Mouse (Mus musculus) midbrain, embryonic 16.5 days (tissue): Measurements from ENCODE around the gene Tmem259. TPM values are rescaled to one million over a fixed set of nuclear protein-coding genes. Genes with fewer than 3 reads are reported as not detected.

Experiments
- ATAC-seq: fragments of 200-750 bp; cut with Nextera tagmentation; 2 replicates; pipeline ENCODE4 v1.8.0; 2017; ENCODE audit warnings: moderate TSS enrichment
- H3K27ac ChIP-seq: fragments of 300-500 bp; sonication (generic); 2 replicates; pipeline ENCODE4 v1.5.1; 2014; ENCODE audit warnings: mild to moderate bottlenecking, low read length, mixed read lengths
- H3K27me3 ChIP-seq: fragments of 300-500 bp; sonication (generic); 2 replicates; pipeline ENCODE4 v1.6.1; 2014; ENCODE audit warnings: low read depth, low read length, mixed read lengths; ENCODE audit not compliant: control insufficient read depth, insufficient read depth
- H3K36me3 ChIP-seq: fragments of 300-500 bp; sonication (generic); 2 replicates; pipeline ENCODE4 v1.6.1; 2014; ENCODE audit warnings: mild to moderate bottlenecking, low read length, moderate library complexity, mixed read lengths; ENCODE audit not compliant: control insufficient read depth, insufficient read depth
- H3K4me1 ChIP-seq: fragments of 300-500 bp; sonication (generic); 2 replicates; pipeline ENCODE4 v1.6.1; 2014; ENCODE audit warnings: mild to moderate bottlenecking, low read length, mixed read lengths; ENCODE audit not compliant: control insufficient read depth, insufficient read depth
- H3K4me2 ChIP-seq: fragments of 300-500 bp; sonication (generic); 2 replicates; pipeline ENCODE4 v1.6.1; 2014; ENCODE audit warnings: mild to moderate bottlenecking, low read length, mixed read lengths
- H3K4me3 ChIP-seq: fragments of 300-500 bp; sonication (generic); 2 replicates; pipeline ENCODE4 v1.5.1; 2014; ENCODE audit warnings: low read depth, mild to moderate bottlenecking, low read length, moderate library complexity, mixed read lengths
- H3K9ac ChIP-seq: fragments of 300-500 bp; sonication (generic); 2 replicates; pipeline ENCODE4 v1.6.1; 2014; ENCODE audit warnings: low read depth, low read length, mixed read lengths
- H3K9me3 ChIP-seq: fragments of 300-500 bp; sonication (generic); replicated peaks from 2 replicates; pipeline ENCODE4 v1.6.1; 2014; ENCODE audit warnings: mild to moderate bottlenecking, low read length, mixed read lengths; ENCODE audit not compliant: control insufficient read depth, poor library complexity, severe bottlenecking
- WGBS: fragments of 180-500 bp; shearing (Covaris S2); extraction: QIAGEN DNeasy Blood & Tissue Kit; methylation state at CpG from one replicate; pipeline ENCODE4 v1.1.7; 2014; 5-methylcytosine and 5-hydroxymethylcytosine counted together
- polyA plus RNA-seq: library from polyadenylated mRNA; unstranded; fragments of >200 nt; fragmentation: Nextera tagmentation; extraction: Ambion mirVana; gene quantifications from 2 replicates; pipeline ENCODE4 v1.2.1, GENCODE M21; 2015

The Tmem259 gene
- polyA plus RNA-seq, 1 experiment from 2014 or later = 16.2 TPM

GRCm38 (mm10) chr10:80004233-80004705, 20.1 kb upstream of the Tmem259 start:
- WGBS = 86% methylated on average over 8 of the region's 8 CpGs
- H3K4me3 ChIP-seq = no peak overlapping the region
- no peaks in the 10 kb centered on the region for H3K9me3 ChIP-seq
- no peak for ATAC-seq
- H3K27me3 ChIP-seq = peaks cover 12% of the 10 kb centered on the region
- no peaks in the 10 kb centered on the region for H3K36me3 ChIP-seq
- no peak overlapping the region for H3K9ac ChIP-seq
- H3K4me1 ChIP-seq = no peaks in the 10 kb centered on the region
- no peak overlapping the region for H3K4me2 ChIP-seq
- H3K27ac ChIP-seq = no peak overlapping the region

DNA sequence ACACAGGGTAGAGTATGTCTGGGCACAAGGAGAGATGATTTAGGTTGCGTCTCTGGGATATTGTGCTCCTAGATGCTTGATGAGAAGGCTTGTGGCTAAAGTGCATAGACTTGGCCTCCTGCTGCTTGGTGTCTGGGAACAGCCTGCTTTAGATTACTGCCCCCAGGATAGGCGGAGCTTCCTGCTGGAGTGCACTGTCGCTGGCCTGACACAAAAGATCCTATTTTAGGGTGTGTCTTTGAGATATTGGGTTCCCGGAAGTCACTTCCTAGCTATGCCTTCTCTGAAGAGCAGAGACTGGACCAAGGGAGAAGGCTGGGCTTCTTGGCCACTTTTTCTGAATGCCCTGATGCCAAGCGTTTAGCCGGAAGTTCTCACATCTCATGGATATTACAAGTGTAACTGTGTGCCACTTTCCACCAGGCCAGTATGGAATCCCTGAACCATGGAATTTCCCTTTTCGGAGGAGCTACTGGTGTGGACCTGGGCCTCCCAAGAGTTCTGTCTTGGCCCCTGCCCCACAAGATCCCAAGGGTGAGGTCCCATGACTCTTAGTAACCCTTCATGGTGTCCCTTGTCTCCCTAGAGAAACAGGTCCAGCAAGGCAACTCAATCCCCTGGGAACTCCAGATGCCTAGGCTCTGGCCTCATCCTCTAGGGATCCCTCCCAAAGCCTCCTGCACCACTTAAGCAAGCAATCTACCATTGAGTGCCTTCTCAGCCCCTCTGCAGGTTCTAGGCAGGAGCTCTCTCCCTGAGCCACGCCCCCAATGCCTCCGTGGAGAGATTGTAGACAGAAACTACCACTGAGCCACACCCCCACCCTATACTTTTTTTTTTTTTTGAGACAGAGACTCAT, 19.5 kb upstream of the Tmem259 start:
- H3K4me1 ChIP-seq = no peaks in the 10 kb centered on the region
- H3K27ac ChIP-seq = no peak overlapping the region
- ATAC-seq = no peak
- no peak overlapping the region for H3K4me2 ChIP-seq
- H3K36me3 ChIP-seq = no peaks in the 10 kb centered on the region
- 71% methylated on average over 9 of the region's 9 CpGs for WGBS
- no peak overlapping the region for H3K9ac ChIP-seq
- no peak overlapping the region for H3K4me3 ChIP-seq
- peaks cover 12% of the 10 kb centered on the region for H3K27me3 ChIP-seq
- H3K9me3 ChIP-seq = no peaks in the 10 kb centered on the region

- Histone ChIP-seq H3K4me3 (no peak overlapping the region), H3K9me3 (no peaks in the 10 kb centered on the region), H3K4me1 (0 out of 2 replicates have a peak, but pooled peaks cover 3% of the 10 kb centered on the region), H3K27me3 (peaks cover 12% of the 10 kb centered on the region), H3K27ac (no peak overlapping the region), H3K4me2 (no peak overlapping the region), H3K9ac (no peak overlapping the region), H3K36me3 (no peaks in the 10 kb centered on the region)
- ATAC-seq = no peak
- WGBS = 18% methylated on average over 21 of the region's 21 CpGs
These were observed 18.7 kb upstream of the Tmem259 start for GRCm38 (mm10) chr10:80002829-80003228.

DNA sequence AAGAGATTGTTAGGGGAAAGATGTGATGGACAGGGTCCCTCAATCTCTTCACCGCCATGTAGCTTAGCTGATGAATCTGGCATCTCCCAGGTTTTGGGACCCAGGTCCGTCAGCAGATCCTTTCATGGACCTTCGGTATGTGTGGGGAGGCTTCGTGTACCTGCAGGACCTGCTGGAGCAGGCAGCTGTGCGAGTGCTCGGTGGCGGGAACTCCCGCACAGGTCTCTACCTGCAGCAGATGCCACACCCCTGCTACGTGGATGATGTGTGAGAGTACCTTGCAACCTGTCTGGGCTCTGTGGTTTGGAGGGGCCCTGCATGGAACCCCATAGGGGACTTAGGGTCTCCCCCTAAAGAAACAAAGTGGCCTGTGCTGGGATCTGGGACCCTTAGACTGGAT, 17.8 kb upstream of the Tmem259 start:
- H3K27me3 ChIP-seq = peaks cover 12% of the 10 kb centered on the region
- no peak for ATAC-seq
- H3K4me1 ChIP-seq = peaks cover 6% of the 10 kb centered on the region
- H3K9ac ChIP-seq = no peak overlapping the region
- H3K27ac ChIP-seq = no peak overlapping the region
- H3K36me3 ChIP-seq = no peaks in the 10 kb centered on the region
- H3K4me3 ChIP-seq = no peak overlapping the region
- H3K9me3 ChIP-seq = no peaks in the 10 kb centered on the region
- 80% methylated on average over 9 of the region's 9 CpGs for WGBS
- no peak overlapping the region for H3K4me2 ChIP-seq

GRCm38 (mm10) chr10:79997819-79998218, 13.7 kb upstream of the Tmem259 start:
- no peak overlapping the region for H3K27ac ChIP-seq
- peak overlapping the region; percentile 65 for H3K4me2 ChIP-seq
- WGBS = 6% methylated on average over 15 of the region's 15 CpGs
- H3K36me3 ChIP-seq = no peaks in the 10 kb centered on the region
- peaks cover 6% of the 10 kb centered on the region for H3K4me1 ChIP-seq
- peak overlapping the region; percentile 33 for H3K9ac ChIP-seq
- H3K4me3 ChIP-seq = peak overlapping the region; percentile 45
- peak; percentile 8; the same call in 1 of the 2 replicates for ATAC-seq
- peaks cover 8% of the 10 kb centered on the region; the same call in 1 of the 2 replicates for H3K27me3 ChIP-seq
- H3K9me3 ChIP-seq = no peaks in the 10 kb centered on the region

DNA sequence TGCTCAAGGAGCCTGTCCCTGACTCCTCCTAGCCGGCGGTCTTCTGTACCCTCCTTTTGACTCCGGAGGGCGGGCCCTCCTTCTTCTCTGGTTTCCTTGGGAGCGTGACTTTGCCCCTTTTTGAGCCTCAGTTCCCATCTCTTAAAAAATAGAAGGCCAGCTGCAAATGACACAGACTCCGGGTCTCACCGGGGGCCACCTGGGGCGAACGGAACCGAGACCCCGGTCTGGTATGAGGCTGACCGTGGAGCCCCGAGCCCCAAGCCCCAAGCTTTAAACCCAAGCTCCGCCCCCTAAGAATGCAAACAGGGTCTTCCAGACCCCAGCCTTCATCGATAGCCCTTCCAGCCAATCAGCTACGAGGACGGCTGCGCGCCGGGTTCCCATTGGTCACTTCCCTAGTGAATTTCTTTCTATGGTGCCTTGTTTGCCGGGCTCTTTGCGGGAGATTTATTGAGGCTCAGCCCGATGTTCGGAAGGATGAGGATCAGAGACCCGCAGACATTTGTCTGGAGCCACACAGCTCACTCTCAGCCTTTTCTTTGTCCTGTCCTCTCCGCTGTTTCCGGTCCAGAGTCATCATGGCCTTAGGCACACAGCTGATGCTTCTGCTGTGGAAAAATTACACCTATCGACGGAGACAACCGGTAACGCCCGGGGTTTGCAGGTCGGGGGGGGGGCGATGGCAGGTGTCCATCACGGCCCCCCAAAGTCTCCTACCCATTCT, 13.1 kb upstream of the Tmem259 start:
- under 1% methylated on average over 35 of the region's 35 CpGs for WGBS
- H3K4me3 ChIP-seq = peak overlapping the region; percentile 45
- peak overlapping the region; percentile 65 for H3K4me2 ChIP-seq
- H3K27me3 ChIP-seq = peaks cover 8% of the 10 kb centered on the region; the same call in 1 of the 2 replicates
- peak; percentile 67 for ATAC-seq
- H3K9ac ChIP-seq = peak overlapping the region; percentile 33
- no peaks in the 10 kb centered on the region for H3K36me3 ChIP-seq
- peaks cover 6% of the 10 kb centered on the region for H3K4me1 ChIP-seq
- no peaks in the 10 kb centered on the region for H3K9me3 ChIP-seq
- H3K27ac ChIP-seq = peak overlapping the region; percentile 12; the same call in 1 of the 2 replicates

GRCm38 (mm10) chr10:79996272-79997033, 12.3 kb upstream of the Tmem259 start, which contains the start of gene Abca7:
Gene Abca7, plus strand, starts transcription at chr10:79996494.
- no peaks in the 10 kb centered on the region for H3K36me3 ChIP-seq
- peak within 1 kb of the TSS; percentile 65 for H3K4me2 ChIP-seq
- H3K27ac ChIP-seq = peak within 1 kb of the TSS; percentile 31
- H3K9me3 ChIP-seq = 0 out of 2 replicates have a peak, but pooled peaks cover 2% of the 10 kb centered on the region
- peaks cover 2% of the 10 kb centered on the region; the same call in 1 of the 2 replicates for H3K27me3 ChIP-seq
- H3K4me3 ChIP-seq = peak within 1 kb of the TSS; percentile 45
- ATAC-seq = peak; percentile 91
- H3K4me1 ChIP-seq = peaks cover 6% of the 10 kb centered on the region
- peak within 1 kb of the TSS; percentile 53 for H3K9ac ChIP-seq
- WGBS = under 1% methylated on average over 34 of the region's 34 CpGs

DNA sequence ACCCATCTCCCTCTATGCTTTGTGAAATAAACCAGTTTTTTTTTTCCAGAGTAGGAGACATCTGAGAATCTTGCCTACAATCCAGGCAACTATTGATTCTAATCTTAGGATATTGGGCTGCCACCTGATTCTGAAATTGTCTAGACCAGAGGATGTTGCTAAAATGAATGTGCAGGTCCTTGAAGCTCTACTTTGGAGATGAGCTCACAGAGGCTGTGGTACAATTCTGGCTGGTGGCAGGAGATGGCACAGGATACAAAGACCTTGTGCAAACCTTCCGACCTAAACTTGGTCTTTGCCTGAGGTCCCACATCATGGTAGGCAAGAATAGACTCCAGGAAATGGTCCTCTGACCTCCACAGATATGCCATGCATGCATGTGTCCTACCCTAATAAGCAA, 11.5 kb upstream of the Tmem259 start:
- Histone ChIP-seq H3K36me3 (no peaks in the 10 kb centered on the region), H3K9me3 (0 out of 2 replicates have a peak, but pooled peaks cover 2% of the 10 kb centered on the region), H3K9ac (no peak overlapping the region), H3K4me2 (no peak overlapping the region), H3K27ac (no peak overlapping the region), H3K4me1 (peaks cover 6% of the 10 kb centered on the region), H3K4me3 (no peak overlapping the region), H3K27me3 (peaks cover 4% of the 10 kb centered on the region)
- WGBS = 96% methylated on average over 1 of the region's 1 CpGs
- ATAC-seq = no peak
